Mouse (Mus musculus): ENCODE measurements around the gene Ucma. TPM values are rescaled to one million over a fixed set of nuclear protein-coding genes. Genes with fewer than 3 reads are reported as not detected.

Ucma gene
- polyA plus RNA-seq, 1 experiment from 2014 or later = 0.30 TPM

DNA sequence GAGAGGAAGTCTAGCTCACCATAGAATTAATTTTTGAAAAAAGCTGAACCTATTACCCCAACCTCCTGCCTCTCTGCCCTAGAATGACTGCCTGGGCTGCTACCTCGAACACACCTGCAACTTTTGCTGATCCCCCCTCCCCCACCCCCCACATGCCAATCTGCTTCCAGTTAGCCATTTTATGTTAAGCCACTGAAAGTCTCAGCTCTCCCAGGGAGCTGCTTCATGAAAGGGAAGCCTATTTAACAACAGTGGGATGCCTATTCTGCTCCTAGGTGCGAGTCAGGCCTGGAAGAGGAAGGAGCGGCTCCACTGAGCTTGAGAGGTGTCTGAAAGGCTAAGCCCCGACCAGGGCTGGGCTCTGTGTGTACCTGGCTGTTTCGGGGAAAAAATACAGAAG lies 8.1 kb downstream of the Ucma start:
- no peak overlapping the region for H3K9ac ChIP-seq
- no peak overlapping the region for H3K4me2 ChIP-seq
- no peak for ATAC-seq (ENCODE audit: borderline replicate concordance, extremely low read depth, low FRiP score, low TSS enrichment)
- no peak overlapping the region for H3K27ac ChIP-seq
- no peaks in the 10 kb centered on the region for H3K27me3 ChIP-seq
- H3K36me3 ChIP-seq = no peaks in the 10 kb centered on the region
- no peak overlapping the region for H3K4me3 ChIP-seq
- 0 out of 2 replicates have a peak, but pooled peaks cover 5% of the 10 kb centered on the region for H3K4me1 ChIP-seq
- WGBS = 17% methylated on average over 5 of the region's 5 CpGs
- no peaks in the 10 kb centered on the region for H3K9me3 ChIP-seq

DNA sequence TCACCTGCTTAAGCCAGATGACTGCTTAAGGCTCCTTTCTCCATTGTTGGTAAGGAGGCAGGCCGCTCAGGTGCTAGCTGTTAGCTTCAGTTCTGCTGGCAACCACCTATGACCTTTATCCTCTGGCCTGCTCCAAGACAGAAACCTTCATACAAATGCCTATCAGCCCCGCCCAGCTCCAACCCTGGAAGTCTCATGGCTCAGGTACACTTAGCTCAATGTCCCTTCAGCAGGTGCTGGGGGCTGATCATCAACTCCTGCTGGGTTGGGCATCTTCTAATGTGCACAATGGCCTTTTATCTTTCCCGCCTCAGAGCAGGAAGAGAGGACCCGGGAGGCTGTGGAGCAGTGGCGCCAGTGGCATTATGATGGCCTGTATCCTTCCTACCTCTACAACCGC lies 9.1 kb downstream of the Ucma start:
- no peak overlapping the region for H3K4me3 ChIP-seq
- no peak overlapping the region for H3K4me2 ChIP-seq
- H3K4me1 ChIP-seq = 0 out of 2 replicates have a peak, but pooled peaks cover 5% of the 10 kb centered on the region
- no peaks in the 10 kb centered on the region for H3K36me3 ChIP-seq
- no peak overlapping the region for H3K27ac ChIP-seq
- no peak overlapping the region for H3K9ac ChIP-seq
- ATAC-seq (ENCODE audit: borderline replicate concordance, extremely low read depth, low FRiP score, low TSS enrichment) = no peak
- 74% methylated on average over 6 of the region's 6 CpGs for WGBS
- H3K27me3 ChIP-seq = no peaks in the 10 kb centered on the region
- no peaks in the 10 kb centered on the region for H3K9me3 ChIP-seq

DNA sequence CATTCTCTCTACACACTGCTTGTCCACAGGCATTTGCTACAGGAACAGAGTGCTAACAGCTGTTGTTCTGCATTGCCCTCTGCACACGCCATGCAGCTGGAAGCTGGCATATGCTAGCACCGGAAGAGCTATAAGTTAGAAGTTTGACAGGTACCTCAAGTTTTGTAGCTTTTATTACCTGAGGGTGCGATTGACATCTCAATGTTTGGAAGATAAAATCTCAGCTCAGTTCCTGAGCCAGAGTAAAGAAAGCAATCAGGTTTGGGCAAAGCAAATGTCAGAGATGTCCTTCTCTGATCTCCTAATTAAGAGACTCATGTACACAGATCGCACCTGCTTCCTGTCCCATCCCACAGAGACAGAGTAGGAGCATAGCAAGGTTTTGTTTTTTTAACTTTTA lies 10.9 kb downstream of the Ucma start:
- 73% methylated on average over 4 of the region's 4 CpGs for WGBS

DNA sequence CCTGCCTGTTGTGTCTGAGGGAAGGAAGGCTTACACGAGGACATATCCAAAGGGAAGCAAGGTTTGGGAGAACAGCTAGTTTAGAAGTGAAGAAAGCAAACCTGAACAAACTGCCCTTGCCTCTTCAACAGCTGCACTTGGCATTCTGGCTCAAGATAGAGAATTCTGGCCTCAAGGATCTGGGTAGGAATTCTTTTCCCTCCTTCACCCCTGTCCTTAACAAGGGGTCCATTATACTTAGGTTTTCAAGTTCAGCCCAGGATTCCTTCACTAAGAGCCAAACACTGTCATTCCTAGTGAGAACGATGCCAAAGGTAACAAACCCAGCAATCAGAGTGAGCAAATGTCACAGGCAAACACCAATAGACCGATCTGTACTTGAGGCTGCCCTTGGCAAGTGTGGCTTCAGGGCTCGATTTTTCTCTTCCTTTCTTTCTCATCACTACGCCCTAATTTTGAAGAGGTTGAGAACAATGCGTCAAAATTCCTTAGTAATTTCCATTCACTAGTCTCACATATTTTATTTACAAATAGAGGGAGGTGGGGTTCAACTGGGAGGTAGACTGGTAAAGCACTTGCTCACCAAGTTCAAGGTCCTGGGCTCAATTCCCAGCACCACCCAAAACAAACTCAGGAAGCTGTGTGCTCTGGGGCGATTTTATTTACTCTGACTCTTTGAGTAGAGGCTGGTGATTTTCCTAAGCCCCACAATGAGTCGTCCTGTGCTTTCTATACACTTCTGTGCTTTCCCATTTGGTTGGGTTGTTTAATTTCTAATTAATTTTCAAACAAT lies 11.7 kb downstream of the Ucma start:
- Histone ChIP-seq H3K4me3 (no peak overlapping the region), H3K4me1 (0 out of 2 replicates have a peak, but pooled peaks cover 5% of the 10 kb centered on the region), H3K36me3 (peaks cover 15% of the 10 kb centered on the region), H3K27me3 (no peaks in the 10 kb centered on the region), H3K9me3 (no peaks in the 10 kb centered on the region), H3K9ac (no peak overlapping the region), H3K27ac (peak overlapping the region; percentile 82), H3K4me2 (no peak overlapping the region)
- WGBS = 57% methylated on average over 8 of the region's 8 CpGs
- ATAC-seq (ENCODE audit: borderline replicate concordance, extremely low read depth, low FRiP score, low TSS enrichment) = peak; percentile 59; the same call in 1 of the 2 replicates

More for the DNA sequence above, 10.9 kb downstream of the Ucma start:
- Histone ChIP-seq H3K4me2 (no peak overlapping the region), H3K27me3 (no peaks in the 10 kb centered on the region), H3K9ac (no peak overlapping the region), H3K9me3 (no peaks in the 10 kb centered on the region), H3K4me1 (0 out of 2 replicates have a peak, but pooled peaks cover 5% of the 10 kb centered on the region), H3K27ac (peak overlapping the region; percentile 82), H3K36me3 (peaks cover 12% of the 10 kb centered on the region; the same call in 1 of the 2 replicates), H3K4me3 (no peak overlapping the region)
- no peak for ATAC-seq (ENCODE audit: borderline replicate concordance, extremely low read depth, low FRiP score, low TSS enrichment)

DNA sequence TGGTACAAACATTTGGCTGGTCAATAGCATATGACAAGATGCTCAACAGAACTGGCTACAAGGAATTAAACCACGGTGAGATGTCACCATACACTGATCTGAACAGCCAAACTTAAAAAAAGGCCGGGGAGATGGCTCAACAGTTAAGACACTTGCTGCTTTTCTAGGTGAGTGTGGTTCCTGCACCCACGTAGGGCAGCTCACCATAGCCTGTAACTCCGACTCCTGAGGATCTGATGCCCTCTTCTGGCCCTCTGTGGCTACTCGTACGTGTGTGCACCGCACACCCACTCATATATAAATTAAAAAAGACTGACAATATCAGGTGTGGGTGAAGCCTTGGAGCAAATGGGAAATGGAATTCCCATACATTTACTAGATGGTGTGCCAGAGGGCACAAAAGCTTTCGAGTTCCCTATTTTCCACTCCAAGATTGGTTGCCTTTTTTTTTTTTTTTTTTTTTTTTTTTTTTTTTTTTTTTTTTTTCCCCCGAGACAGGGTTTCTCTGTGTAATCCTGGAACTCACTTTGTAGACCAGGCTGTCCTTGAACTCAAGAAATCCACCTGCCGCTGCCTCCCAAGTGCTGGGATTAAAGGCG lies 13.0 kb downstream of the Ucma start:
- ATAC-seq (ENCODE audit: borderline replicate concordance, extremely low read depth, low FRiP score, low TSS enrichment) = no peak
- peaks cover 29% of the 10 kb centered on the region for H3K36me3 ChIP-seq
- no peak overlapping the region for H3K27ac ChIP-seq
- H3K4me2 ChIP-seq = no peak overlapping the region
- H3K9me3 ChIP-seq = no peaks in the 10 kb centered on the region
- no peak overlapping the region for H3K9ac ChIP-seq
- H3K4me1 ChIP-seq = 0 out of 2 replicates have a peak, but pooled peaks cover 5% of the 10 kb centered on the region
- no peak overlapping the region for H3K4me3 ChIP-seq
- no peaks in the 10 kb centered on the region for H3K27me3 ChIP-seq
- 63% methylated on average over 11 of the region's 11 CpGs for WGBS

DNA sequence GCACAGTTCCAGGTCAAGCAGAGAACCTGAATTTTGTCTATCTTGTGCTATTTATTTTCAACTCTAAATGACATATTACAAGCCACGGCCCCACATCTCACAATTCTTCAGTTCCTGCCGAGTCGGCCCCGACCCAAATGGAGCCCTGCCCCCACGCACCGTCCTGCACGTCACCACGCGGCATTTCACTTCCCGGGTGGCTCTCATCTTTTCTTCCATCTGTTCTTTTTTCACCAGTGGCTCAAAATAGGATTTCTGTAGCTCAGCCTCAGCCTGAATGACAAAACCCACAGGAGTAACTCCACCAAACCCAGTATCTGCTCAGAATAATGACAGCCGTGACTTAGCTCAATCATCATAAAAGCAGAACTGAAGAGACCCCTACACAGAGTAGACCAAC lies 17.7 kb downstream of the Ucma start:
- H3K9ac ChIP-seq = no peak overlapping the region
- H3K4me1 ChIP-seq = no peaks in the 10 kb centered on the region
- 89% methylated on average over 11 of the region's 11 CpGs for WGBS
- H3K4me3 ChIP-seq = no peak overlapping the region
- H3K9me3 ChIP-seq = no peaks in the 10 kb centered on the region
- H3K27ac ChIP-seq = no peak overlapping the region
- ATAC-seq (ENCODE audit: borderline replicate concordance, extremely low read depth, low FRiP score, low TSS enrichment) = no peak
- no peaks in the 10 kb centered on the region for H3K27me3 ChIP-seq
- H3K36me3 ChIP-seq = peaks cover 62% of the 10 kb centered on the region
- H3K4me2 ChIP-seq = no peak overlapping the region

DNA sequence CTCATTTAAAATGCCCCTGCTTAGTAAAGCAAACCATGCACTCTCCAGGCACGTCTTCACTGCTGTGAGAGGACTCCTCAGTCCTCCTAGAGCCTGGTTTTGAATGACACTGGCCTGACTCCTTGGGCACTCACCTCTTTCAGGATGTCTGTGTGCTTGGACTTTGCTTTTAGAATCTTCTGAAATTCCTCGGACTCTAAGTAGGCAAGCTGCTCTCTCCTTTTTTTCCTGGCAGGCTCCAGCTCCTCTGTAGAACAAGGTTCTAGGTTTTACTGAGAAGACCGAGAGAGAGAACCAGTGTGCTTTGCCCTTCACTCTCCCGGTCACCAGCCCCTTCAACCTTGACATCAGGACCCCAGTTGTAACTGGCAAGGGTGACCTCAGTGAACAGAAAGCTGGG lies 18.5 kb downstream of the Ucma start:
- Histone ChIP-seq H3K9me3 (no peaks in the 10 kb centered on the region), H3K27ac (no peak overlapping the region), H3K9ac (no peak overlapping the region), H3K36me3 (peaks cover 69% of the 10 kb centered on the region), H3K4me3 (no peak overlapping the region), H3K4me2 (no peak overlapping the region), H3K27me3 (no peaks in the 10 kb centered on the region), H3K4me1 (no peaks in the 10 kb centered on the region)
- 88% methylated on average over 4 of the region's 4 CpGs for WGBS
- no peak for ATAC-seq (ENCODE audit: borderline replicate concordance, extremely low read depth, low FRiP score, low TSS enrichment)

DNA sequence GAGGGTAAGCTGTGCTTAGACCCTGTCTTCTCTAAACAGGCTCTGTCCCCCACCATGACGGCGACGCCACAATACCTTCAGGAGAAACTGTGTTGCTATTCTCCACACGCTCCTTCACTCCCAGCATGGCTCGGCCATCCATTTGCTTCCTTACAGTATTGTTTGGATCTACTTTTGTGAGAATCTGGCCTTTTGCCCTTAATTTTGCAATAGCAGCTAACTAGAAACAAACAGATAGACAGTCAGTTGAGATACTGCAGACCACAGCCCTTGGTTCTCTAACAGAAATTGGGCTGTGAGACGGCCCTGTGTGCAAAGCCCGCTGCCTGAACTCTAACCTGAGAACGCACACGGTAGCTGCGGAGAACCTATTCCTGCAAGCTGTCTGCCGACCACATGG lies 19.7 kb downstream of the Ucma start:
- 80% methylated on average over 11 of the region's 11 CpGs for WGBS
- H3K4me2 ChIP-seq = no peak overlapping the region
- no peak; the same call in 1 of the 2 replicates for ATAC-seq (ENCODE audit: borderline replicate concordance, extremely low read depth, low FRiP score, low TSS enrichment)
- no peaks in the 10 kb centered on the region for H3K27me3 ChIP-seq
- no peaks in the 10 kb centered on the region for H3K4me1 ChIP-seq
- no peak overlapping the region for H3K4me3 ChIP-seq
- H3K36me3 ChIP-seq = peaks cover 78% of the 10 kb centered on the region
- no peak overlapping the region for H3K9ac ChIP-seq
- no peak overlapping the region for H3K27ac ChIP-seq
- H3K9me3 ChIP-seq = no peaks in the 10 kb centered on the region

DNA sequence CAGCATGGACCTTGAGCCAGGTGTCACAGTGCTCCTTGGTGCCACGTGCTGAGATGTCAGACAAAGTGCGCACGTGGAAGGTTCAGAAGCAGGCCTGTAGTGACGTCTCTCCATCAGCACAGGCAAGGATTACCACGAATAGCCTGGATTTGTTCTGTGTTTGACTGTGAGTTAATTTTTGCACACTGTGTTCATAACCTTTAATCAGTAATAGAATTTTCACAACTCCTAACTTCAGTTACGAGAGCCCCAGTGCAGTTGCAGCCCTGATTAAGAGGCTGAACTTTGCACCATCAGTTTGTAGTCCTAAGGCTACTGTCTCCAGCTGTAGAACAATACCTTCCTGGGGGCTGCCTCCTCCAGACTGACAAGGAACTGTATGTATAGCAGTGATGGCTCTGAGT lies 20.5 kb downstream of the Ucma start:
- Histone ChIP-seq H3K9ac (no peak overlapping the region), H3K4me2 (no peak overlapping the region), H3K27ac (no peak overlapping the region), H3K27me3 (no peaks in the 10 kb centered on the region), H3K9me3 (no peaks in the 10 kb centered on the region), H3K36me3 (peaks cover 76% of the 10 kb centered on the region), H3K4me3 (no peak overlapping the region), H3K4me1 (no peaks in the 10 kb centered on the region)
- no peak for ATAC-seq (ENCODE audit: borderline replicate concordance, extremely low read depth, low FRiP score, low TSS enrichment)
- WGBS = 90% methylated on average over 6 of the region's 6 CpGs

DNA sequence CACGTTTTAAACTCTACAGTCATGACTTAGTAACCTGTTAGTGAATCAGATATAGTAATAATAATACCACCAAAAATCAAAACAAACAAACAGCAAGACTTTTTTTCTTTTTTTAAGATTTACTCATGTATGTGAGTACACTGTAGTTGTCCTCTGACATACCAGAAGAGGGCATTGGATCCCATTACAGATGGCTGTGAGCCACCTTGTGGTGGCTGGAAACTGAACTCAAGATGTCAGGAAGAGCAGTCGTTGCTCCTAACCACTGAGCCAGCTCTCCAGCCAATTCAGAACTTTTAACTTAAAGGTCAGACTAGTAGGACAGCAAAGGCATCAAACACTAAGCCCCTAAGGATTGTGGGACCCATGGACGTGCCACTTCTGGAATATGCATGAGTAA lies 23.0 kb downstream of the Ucma start:
- no peak overlapping the region for H3K4me3 ChIP-seq
- peaks cover 73% of the 10 kb centered on the region for H3K36me3 ChIP-seq
- no peaks in the 10 kb centered on the region for H3K4me1 ChIP-seq
- no peak for ATAC-seq (ENCODE audit: borderline replicate concordance, extremely low read depth, low FRiP score, low TSS enrichment)
- no peak overlapping the region for H3K4me2 ChIP-seq
- no peak overlapping the region for H3K9ac ChIP-seq
- H3K27ac ChIP-seq = no peak overlapping the region
- no peaks in the 10 kb centered on the region for H3K27me3 ChIP-seq
- 79% methylated on average over 3 of the region's 3 CpGs for WGBS
- no peaks in the 10 kb centered on the region for H3K9me3 ChIP-seq

DNA sequence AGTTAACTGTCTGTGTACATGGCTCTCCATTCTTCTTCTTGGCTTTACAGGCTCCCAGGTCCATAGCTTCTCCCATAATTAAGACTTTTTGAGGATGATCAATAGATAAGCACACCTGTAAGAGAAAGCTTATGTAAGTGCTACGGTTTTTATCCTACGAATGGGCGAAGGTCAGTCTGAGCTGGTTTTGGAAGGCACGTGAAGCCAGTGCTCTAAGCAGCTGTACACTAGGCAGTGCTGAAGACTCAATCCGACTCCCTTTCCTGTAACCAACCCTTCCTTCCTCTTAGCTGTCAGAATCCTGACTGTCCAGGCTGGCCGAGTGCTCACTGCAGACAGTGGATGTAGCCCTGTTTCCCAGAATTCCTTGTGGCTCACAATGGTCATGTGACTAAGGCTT lies 25.3 kb downstream of the Ucma start:
- no peaks in the 10 kb centered on the region for H3K27me3 ChIP-seq
- H3K27ac ChIP-seq = no peak overlapping the region
- 89% methylated on average over 6 of the region's 6 CpGs for WGBS
- H3K4me3 ChIP-seq = no peak overlapping the region
- H3K4me2 ChIP-seq = no peak overlapping the region
- ATAC-seq (ENCODE audit: borderline replicate concordance, extremely low read depth, low FRiP score, low TSS enrichment) = no peak
- H3K9ac ChIP-seq = no peak overlapping the region
- no peaks in the 10 kb centered on the region for H3K4me1 ChIP-seq
- no peaks in the 10 kb centered on the region for H3K9me3 ChIP-seq
- H3K36me3 ChIP-seq = peaks cover 78% of the 10 kb centered on the region

DNA sequence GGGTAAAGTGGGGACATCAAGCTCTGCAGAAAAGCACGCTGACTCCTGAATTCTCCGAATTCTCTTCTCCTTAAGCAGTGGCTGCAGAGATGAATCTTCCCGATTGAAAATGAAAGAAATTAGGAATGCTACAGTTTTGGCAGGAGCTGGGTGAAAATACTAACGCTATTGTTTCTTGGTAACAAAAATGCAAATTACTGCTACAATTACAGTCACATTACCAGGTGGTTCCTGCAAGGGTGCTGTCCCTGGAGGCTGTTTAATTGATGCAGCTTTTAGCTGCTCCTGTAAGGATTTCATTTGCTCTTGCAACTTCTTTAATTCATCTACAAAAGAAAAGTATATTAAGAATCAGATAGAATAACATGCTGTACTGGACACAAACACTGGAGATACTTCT lies 31.2 kb downstream of the Ucma start:
- Histone ChIP-seq H3K9ac (no peak overlapping the region), H3K4me2 (no peak overlapping the region), H3K27ac (no peak overlapping the region), H3K4me3 (no peak overlapping the region), H3K4me1 (peaks cover 9% of the 10 kb centered on the region), H3K9me3 (no peaks in the 10 kb centered on the region), H3K27me3 (no peaks in the 10 kb centered on the region), H3K36me3 (peaks cover 55% of the 10 kb centered on the region)
- WGBS = 91% methylated on average over 4 of the region's 4 CpGs
- no peak for ATAC-seq (ENCODE audit: borderline replicate concordance, extremely low read depth, low FRiP score, low TSS enrichment)

All from lung, embryonic 15.5 days (tissue).